Mouse (Mus musculus) lung, postnatal 14 days (tissue): Measurements from ENCODE around the gene Zfp62.
A peak's percentile ranks its signal among the peaks of the same experiment; 100 is the strongest.

ENCODE experiments used
- DNase-seq: peaks from one replicate; pipeline ENCODE4 v3.0.0; 2021

The Zfp62 gene

DNA sequence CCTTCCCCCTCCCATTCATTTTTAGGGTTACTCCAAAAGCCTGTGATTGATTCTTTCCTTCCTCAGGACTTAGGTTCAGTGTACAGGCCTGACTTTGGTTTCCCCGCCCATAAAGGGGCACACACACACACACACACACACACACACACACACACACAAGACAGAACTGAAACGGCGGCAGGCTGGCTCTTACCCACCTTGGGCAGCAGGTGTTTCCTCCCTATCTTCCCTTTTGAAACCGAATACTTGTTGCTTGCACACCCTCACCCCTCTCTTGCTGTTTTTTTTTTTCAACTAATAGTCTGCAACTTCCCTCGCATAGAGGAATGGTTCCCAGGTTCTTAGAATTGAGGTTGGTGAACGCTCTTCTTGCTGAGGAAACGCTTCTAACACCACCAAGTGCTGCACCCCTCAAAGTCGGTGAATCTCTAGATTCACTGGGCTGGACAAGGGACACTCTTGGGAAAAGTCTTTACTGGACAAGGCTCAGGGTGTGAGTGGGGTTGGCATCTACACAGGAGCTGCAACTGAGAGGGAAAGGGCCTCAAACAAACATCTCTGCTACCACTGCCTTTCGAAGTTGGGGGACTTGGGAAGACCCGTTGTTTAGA, 46.8 kb downstream of the Zfp62 start:
- DNase-seq: peak; percentile 42

DNA sequence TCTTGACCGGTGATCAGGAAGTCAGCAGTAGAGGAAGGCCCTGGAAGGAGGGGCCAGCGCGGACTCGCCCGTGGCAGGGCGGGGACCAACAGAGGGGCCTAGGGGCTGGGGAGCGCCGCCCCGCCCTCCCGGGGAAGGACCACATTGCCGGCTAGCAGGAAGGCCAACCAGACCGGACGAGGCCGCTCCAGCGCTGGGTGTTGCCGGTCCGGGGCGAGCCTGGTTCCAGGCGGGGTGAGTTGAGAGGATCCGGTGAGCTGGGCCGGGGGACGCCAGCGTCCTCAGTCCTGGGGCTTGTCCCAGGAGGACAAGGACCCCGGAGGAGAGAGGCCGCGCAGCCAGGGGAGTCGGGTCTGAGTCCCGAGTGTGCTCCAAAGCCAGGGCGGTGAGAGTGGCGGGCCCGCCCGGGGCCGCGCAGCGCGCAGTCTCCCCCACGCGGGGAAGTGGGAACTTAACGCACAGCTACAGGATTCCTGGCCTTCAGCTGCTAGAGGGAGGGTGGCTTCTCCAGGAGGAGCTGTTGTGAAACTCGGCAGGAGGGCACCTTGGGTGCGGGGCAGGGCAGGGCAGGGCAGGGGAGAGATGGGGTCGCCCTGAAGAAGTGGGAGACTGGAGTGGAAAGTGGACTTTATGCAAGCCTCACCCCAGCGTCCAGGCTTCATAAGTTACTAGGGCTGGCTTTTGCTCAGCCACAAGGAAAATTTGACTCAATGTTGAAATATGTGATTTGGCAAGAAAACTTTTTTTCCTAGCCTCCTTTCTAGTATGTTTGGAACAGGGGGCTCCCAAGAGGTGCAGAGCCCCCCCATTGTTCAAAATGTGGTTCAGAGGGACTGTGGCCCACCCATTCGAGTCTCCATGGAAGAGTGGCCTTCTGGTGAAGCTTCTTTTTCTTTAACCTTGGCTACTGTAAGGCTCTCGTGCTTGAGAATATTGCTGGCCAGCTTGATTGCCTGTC, 47.6 kb downstream of the Zfp62 start:
- peak; percentile 93 for DNase-seq

DNA sequence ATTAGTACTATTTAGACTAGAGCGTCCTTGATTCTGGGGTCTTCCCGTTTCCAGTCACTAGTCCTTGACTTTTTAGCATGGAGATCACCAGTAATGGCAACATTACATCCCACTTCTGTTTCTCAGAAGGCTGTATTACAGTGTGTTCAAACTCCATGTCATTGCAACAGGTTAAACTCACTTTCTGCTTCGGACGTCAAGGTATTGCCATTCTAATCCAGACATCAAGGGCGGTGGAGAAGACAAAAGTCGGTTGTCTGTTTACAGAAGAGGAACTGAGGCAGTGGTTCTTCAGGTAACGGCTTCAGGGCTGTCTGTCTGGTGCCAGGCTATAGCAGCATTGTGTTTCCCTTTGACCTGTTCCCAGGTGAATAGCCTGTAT, 48.3 kb downstream of the Zfp62 start:
- DNase-seq: no peak

DNA sequence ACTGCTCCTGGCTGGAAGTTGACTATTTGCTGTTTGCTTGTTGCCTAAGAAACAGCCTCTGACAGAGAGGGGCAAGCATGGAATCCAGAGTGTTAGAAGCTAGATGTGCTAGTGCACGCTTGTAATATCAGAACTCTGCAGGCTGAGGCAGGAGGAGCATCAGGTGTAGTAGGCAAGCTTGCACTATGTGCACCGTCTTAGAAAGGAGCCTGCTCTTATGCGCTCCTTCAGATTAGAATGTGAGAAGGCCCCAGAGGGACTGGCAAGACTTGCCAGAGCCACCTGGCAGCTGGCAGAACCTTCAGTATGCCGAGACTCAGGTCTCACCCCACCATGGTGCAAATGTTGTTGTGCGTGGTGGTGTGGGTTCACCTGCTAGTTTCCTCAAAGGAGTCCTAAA, 49.0 kb downstream of the Zfp62 start:
- DNase-seq: no peak

DNA sequence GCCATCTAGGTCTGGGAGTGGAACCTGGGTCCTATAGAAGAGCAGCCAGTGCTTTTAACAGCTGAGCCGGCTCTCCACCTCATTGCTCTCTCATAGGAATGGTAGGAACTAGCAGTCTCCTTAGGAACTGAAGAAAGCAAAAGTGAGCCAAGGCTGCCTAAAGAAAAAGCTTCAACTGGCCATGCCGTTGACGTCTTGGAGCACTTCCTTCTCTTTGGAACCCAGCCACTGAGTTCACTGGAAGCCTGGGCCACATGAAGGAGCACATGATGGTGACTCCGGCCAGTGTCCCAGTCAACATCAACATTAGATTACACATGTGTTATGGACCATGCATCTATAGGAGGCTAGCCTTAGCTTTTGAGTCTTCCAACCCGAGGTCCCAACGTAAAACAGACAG, 49.9 kb downstream of the Zfp62 start:
- DNase-seq: no peak

DNA sequence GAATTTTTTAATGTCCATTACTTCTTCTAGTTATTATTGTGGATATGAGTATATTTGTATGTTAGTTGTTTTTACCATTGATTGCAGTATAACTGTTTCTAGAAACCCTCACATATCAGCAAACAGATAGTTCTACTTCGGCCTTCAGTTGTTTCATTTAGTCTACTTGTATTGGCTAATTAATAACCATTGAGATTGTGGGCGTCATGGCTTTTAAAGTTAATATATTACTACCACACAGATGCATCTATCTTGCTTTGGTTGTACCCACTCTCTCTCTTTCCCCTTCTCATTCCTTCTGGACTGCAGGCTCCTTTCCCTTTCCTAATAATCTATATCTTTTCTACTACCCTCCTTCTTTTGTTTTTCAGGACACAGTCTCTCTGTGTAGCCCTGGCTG, 56.2 kb downstream of the Zfp62 start:
- no peak for DNase-seq

DNA sequence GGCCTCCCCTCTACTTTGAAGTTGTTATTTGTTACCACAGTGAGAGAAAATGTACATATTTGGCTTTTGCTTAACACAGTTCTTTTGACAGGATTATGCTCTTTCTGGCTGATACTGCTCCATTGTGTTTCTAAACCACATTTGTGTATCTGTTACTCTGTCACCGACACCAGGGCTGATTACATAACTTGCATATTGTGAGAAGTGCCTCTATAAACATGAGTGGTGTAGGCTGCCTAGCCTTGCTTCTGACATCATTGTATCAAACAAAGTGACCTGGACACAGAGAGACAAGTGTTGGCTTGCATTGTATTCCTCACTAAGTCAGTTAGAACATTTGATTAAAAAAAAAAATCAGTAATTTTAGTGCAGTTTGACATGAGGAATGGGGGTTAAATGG, 56.7 kb downstream of the Zfp62 start:
- DNase-seq: no peak

DNA sequence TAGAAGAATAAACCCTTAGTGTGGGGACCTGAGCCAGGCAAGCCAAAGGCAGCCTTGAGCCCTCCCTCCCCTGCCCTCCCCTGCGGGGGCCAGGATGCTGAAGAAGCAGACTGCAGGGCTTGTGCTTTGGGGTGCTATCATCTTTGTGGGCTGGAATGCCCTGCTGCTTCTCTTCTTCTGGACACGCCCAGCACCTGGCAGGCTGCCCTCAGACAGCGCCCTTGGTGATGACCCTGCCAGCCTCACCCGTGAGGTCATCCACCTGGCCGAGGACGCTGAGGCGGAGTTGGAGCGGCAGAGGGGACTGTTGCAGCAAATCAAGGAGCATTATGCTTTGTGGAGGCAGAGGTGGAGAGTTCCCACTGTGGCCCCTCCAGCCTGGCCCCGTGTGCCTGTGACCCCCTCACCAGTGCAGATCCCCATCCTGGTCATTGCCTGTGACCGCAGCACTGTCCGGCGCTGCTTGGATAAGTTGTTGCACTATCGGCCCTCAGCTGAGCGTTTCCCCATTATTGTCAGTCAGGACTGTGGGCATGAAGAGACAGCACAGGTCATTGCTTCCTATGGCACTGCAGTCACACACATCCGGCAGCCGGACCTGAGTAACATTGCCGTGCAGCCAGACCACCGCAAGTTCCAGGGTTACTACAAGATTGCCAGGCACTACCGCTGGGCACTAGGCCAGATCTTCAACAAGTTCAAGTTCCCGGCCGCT, 57.7 kb downstream of the Zfp62 start:
- peak; percentile 43 for DNase-seq

DNA sequence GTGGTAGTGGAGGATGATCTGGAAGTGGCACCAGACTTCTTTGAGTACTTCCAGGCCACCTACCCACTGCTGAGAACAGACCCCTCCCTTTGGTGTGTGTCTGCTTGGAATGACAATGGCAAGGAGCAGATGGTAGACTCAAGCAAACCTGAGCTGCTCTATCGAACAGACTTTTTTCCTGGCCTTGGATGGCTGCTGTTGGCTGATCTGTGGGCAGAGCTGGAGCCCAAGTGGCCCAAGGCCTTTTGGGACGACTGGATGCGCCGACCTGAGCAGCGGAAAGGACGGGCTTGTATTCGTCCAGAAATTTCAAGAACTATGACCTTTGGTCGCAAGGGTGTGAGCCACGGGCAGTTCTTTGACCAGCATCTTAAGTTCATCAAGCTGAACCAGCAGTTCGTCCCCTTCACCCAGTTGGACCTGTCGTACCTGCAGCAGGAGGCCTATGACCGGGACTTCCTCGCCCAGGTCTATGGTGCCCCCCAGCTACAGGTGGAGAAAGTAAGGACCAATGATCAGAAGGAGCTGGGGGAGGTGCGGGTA, 58.3 kb downstream of the Zfp62 start:
- no peak for DNase-seq

DNA sequence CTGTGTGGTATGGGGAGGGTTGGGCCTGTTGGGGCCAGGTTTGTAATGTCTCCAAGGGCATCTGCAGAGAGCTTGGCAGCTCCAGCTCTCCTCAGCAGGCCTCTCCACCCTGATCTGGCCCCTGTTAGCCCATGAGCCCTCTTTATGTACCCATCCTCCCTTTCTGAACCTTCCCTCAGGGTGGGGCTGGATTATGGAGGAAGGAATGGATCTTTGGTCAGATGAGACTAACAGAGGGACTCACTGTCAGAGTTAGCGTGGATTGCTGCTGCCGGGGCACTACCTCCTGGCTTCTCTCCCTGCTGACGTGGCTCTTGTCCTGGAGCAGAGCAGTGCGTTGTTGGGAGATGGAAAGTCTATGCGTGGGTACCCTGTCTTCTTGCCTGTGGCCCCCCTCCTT, 59.2 kb downstream of the Zfp62 start:
- no peak for DNase-seq

DNA sequence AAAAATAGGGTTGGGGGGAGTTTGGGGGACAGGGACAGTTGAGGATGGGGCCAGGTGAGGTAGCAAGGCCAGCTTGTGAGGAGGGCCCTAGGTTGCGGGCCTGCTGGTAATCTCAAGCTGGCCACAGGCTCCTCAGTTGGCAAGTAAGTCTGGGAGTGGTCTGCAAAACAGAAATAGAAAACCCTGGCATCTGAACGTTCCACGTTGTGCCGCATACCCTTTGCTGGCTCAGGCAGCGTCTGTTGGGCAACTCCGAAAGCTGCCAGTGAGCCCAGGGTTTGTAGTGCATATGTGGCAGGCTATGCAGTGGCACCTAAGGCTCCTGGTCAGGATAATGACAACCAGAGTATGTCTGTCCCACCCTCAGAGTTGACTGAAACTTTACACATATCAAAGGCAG, 60.1 kb downstream of the Zfp62 start:
- DNase-seq: no peak

DNA sequence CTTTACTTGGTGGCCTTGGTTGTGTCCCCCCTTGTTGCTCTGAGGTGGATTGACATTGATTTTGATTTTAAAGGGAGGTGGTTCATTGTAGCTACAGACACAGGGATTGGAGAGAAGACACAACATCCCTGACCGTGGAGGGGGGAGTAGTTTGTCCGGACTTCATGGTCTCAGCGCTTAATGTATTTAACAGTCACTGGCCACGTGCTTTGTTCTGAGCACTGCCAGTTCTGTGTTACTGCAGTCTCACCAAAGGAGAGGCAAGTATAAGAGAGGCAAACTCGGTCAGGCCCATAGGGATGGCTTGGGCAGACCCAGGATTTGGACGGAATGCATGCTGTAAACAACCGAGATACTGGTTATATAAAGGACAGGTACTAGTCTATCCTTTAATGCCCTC, 61.0 kb downstream of the Zfp62 start:
- DNase-seq: no peak

DNA sequence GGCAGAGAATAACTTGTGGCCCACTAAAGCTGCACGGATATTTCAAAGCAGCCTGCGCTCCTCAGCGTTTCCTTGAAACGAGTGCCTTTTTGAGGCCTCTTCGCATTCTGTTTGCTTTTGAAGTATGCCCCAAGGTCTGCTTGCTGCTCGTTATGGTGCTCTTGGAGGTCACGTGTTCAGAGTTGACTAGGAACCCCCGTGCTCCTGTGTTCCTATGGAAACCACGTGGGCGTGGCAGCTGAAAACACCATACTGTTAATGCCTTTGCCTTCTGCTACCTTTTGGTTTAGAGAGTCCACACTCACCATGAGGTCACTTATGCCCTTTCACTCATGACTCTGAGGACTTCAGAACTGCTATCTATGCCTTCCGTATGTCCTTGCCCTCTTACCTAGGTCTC, 61.5 kb downstream of the Zfp62 start:
- DNase-seq: no peak

DNA sequence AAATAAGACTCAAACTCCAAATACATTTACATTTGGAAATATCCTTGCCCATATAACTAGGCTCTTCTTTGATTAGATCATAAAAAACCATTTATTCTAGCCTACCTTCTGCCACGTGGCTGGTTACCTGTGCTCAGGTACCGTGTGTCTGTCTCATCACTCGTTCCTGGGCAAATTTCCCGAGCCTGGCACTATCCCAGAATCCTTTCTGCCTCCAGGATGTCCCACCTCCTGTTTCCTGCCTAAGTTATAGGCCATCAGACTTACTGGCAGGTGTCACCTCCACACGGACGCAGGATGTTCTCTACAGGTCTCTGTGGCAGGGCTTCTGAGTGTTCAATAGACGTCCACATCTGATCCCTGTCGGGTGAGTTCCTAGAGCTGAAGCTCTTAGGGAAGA, 62.0 kb downstream of the Zfp62 start:
- DNase-seq: no peak

DNA sequence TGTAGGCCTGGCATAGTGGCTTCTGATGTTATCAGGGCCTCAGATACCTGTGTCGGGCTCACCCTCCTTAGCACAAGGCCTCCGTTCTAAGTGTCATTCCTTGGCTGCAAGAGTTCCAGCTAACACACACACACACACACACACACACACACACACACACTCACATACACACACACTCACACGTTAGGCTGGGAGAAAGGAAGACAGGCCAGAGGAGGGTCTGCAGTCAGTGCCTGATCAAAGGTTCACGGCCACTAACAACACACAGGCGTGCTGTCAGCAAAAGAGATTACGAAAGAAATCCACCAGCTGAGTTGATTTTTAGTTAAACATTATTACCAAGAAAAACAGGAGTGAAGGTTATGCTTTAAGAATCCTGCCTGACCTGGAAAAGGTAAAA, 63.6 kb downstream of the Zfp62 start:
- DNase-seq: no peak

DNA sequence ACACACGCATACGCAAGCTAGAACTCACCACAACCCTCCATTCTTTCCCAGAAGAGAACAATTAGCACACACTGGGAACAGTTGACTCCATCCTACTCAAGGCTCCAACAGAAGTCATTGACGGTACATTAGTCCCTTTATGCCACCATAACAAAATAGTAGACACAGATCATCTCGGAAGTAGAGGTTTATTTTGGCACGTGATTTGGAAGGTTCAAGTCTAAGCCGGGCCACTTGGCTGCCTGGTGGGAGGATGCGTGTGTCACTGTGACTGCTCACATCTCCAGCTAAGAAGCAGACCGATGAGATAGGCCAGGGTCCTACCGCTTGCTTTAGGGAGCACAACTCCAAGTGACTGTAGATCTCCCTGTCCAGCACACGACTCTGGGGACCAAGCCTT, 64.2 kb downstream of the Zfp62 start:
- DNase-seq: no peak

DNA sequence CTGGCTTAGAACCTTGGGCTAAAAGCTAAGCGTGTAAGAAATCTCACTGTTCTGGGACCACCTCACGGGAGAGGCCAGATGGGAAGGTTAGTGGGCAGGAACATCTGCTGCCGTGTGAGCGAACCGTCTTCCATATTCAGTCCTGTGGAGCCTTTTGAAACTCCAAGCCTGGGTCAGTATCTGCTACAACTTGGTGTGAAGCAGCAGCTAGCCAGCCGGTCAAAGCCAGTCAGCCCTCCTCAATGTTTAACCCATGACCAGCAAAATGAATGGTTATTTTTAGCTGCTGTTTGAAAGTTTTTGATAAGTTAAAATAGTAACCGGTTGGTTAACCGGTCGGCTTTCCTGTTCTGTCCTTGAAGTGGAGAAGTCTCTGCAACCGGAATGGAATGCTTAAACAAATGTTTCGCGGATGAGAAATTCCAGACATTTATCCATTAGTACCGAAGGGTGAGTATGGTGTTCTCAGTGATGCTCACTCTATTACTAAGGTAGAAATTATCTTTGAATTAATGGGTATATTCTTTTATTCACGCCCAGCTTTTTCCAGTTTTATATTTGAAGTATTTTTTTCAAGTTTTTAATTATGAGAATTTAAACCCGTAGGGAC, 65.0 kb downstream of the Zfp62 start:
- no peak for DNase-seq
